ENCODE assay signal across 51 mouse cellular contexts in the genomic region with DNA sequence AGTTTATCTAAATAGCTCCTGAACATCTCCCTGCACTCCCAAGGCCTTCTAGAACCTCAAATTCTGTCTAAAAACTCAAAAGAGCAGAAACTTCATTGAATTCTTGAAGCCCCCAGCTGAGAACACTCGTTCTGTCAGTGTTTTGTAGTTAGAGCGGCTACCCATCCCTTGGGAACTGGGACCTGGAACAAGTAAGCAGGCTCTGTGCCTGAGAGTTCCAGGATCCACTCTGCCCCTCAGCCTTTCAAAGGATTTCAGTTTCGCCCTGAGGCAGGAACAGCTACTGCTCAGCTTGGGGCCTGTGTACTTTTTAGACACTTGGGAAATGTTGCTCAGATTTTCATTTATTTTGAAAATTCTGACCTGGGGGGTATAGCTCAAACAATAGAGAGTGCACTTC. TPM values are rescaled to one million over a fixed set of nuclear protein-coding genes. Genes with fewer than 3 reads are reported as not detected.
"Had no signal": no experiment of that assay in that cellular context is flagged by ENCODE, and none has a peak within 500 bp of the region (broad histone marks: within the 10 kb centered on the region; RNA-seq: fewer than 3 reads in every experiment).

TSS of gene Gm10842 (plus strand) at position 301 of the 400 bp plus-strand sequence.

- H3K9me3 ChIP-seq: heart, embryonic 10.5 days; heart, embryonic 12.5 days; heart, embryonic 13.5 days; heart, embryonic 15.5 days; hindbrain, embryonic 10.5 days; hindbrain, embryonic 12.5 days; hindbrain, embryonic 13.5 days; hindbrain, embryonic 15.5 days; intestine, embryonic 15.5 days; kidney, embryonic 15.5 days had no signal

- DNase-seq: heart, adult 2 months; heart, postnatal 10 days; heart, postnatal 14 days; heart, postnatal 36 days; heart, postnatal 4 days; kidney, adult 11 months; kidney, adult 18-20 months; kidney, adult 2 months; kidney, adult 8-10 months; kidney, adult 9 months; kidney, postnatal 10 days; kidney, postnatal 14 days; kidney, postnatal 25 days; kidney, postnatal 36 days; kidney, postnatal 4 days; layer of hippocampus, adult 9-11 months had no signal

- H3K36me3 ChIP-seq: heart, embryonic 10.5 days; heart, embryonic 12.5 days; heart, embryonic 15.5 days; hindbrain, embryonic 15.5 days; intestine, embryonic 15.5 days; kidney, embryonic 15.5 days had no signal

- H3K9ac ChIP-seq: heart, embryonic 12.5 days; heart, embryonic 13.5 days; heart, embryonic 15.5 days; hindbrain, embryonic 12.5 days; hindbrain, embryonic 13.5 days; hindbrain, embryonic 14.5 days; hindbrain, embryonic 15.5 days; intestine, embryonic 15.5 days; kidney, embryonic 15.5 days had no signal

- H3K27me3 ChIP-seq: heart, embryonic 12.5 days; heart, embryonic 13.5 days; heart, embryonic 15.5 days; hindbrain, embryonic 12.5 days; hindbrain, embryonic 13.5 days; hindbrain, embryonic 15.5 days; intestine, embryonic 15.5 days; kidney, embryonic 15.5 days had no signal

- H3K4me1 ChIP-seq: intestine, embryonic 15.5 days had no signal

- ATAC-seq: hindbrain, embryonic 16.5 days; hindbrain, postnatal 0 days; inflammation-experienced regulatory T-cells, adult 6 months; intestine, embryonic 15.5 days; intestine, embryonic 16.5 days; intestine, postnatal 0 days had no signal

- H3K27ac ChIP-seq: heart, adult 2 months; heart, embryonic 10.5 days; heart, embryonic 13.5 days; heart, embryonic 15.5 days; hindbrain, embryonic 10.5 days; hindbrain, embryonic 12.5 days; hindbrain, embryonic 13.5 days; hindbrain, embryonic 14.5 days; hindbrain, embryonic 15.5 days; hindbrain, postnatal 0 days; intestine, embryonic 15.5 days; kidney, embryonic 15.5 days; kidney, postnatal 0 days; layer of hippocampus, adult 2 months had no signal

- H3K4me3 ChIP-seq: heart, adult 2 months; heart, embryonic 10.5 days; heart, embryonic 12.5 days; heart, embryonic 13.5 days; heart, embryonic 15.5 days; hindbrain, embryonic 10.5 days; hindbrain, embryonic 12.5 days; hindbrain, embryonic 13.5 days; hindbrain, embryonic 15.5 days; intestine, embryonic 15.5 days; kidney, embryonic 15.5 days; layer of hippocampus, adult 2 months had no signal

- H3K4me2 ChIP-seq: heart, embryonic 11.5 days; heart, embryonic 12.5 days; heart, embryonic 13.5 days; heart, embryonic 15.5 days; hindbrain, embryonic 12.5 days; hindbrain, embryonic 13.5 days; hindbrain, embryonic 14.5 days; hindbrain, embryonic 15.5 days; intestine, embryonic 15.5 days; kidney, embryonic 15.5 days had no signal

RNA-seq across cellular contexts. Expression of gene Gm10842, which starts in this region (rescaled TPM):
- total RNA-seq: heart, adult 2 months; heart, adult 8-10 months; heart, postnatal 10 days; heart, postnatal 14 days; heart, postnatal 25 days; heart, postnatal 36 days; heart, postnatal 4 days; hematopoietic stem cell, adult 5-6 weeks; hindbrain, postnatal 0 days; layer of hippocampus, adult 18-20 months; layer of hippocampus, adult 2 months; layer of hippocampus, adult 8-10 months; layer of hippocampus, postnatal 10 days; layer of hippocampus, postnatal 14 days; layer of hippocampus, postnatal 25 days had no signal
- polyA plus RNA-seq: heart, adult 2 months; heart, embryonic 10.5 days; heart, embryonic 11.5 days; heart, embryonic 12.5 days; heart, embryonic 13.5 days; heart, embryonic 14.5 days; heart, embryonic 15.5 days; heart, embryonic 16.5 days; heart, postnatal 0 days; hindbrain, embryonic 10.5 days; hindbrain, embryonic 11.5 days; hindbrain, embryonic 12.5 days; hindbrain, embryonic 13.5 days; hindbrain, embryonic 14.5 days; hindbrain, embryonic 15.5 days; hindbrain, embryonic 16.5 days; hindbrain, postnatal 0 days; inflammation-experienced regulatory T-cells, adult 6 months; intestine, embryonic 14.5 days; intestine, embryonic 15.5 days; intestine, embryonic 16.5 days; intestine, postnatal 0 days; kidney, adult 2 months; kidney, embryonic 14.5 days; kidney, embryonic 15.5 days; kidney, embryonic 16.5 days; kidney, postnatal 0 days; large intestine, adult 2 months had no signal
